Mouse (Mus musculus) common myeloid progenitor, adult 5-6 weeks (primary cell): ENCODE results near the gene Chd2. TPM values are rescaled to one million over a fixed set of nuclear protein-coding genes. Genes with fewer than 3 reads are reported as not detected.
A peak's percentile ranks its signal among the peaks of the same experiment; 100 is the strongest.

ENCODE experiments used
- ATAC-seq: replicated peaks from 2 replicates; pipeline ENCODE4 v1.8.0; 2016; ENCODE audit warnings: low read depth, mild to moderate bottlenecking, moderate TSS enrichment, inconsistent platforms; ENCODE audit not compliant: poor library complexity, severe bottlenecking
- total RNA-seq: library from RNA; stranded (forward); fragments of 200-1000, 187-1606 nt; gene quantifications from 2 replicates; pipeline ENCODE4 v1.2.3, GENCODE M21; 2017

Gene Chd2
- total RNA-seq, 1 experiment from 2014 or later = 184 TPM

DNA sequence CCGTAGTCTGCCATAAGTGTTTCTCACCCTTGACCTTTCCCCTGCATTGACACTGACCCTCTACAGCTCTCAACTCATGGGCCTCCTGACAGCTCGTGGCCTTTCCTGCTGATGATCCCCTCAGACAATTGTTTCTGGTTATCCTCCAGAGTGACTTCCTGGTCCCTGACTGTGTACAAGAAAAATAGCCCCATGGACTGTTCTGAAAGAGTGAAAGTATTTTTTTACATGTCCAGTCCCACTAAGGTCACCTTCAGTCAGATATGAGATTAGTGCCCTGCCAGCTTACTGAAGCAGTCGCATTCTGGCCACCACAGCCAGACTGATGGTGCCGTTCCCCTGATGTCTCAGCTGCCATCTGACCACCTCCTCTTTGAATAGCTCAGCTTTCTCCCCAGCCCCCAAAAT lies 26.1 kb upstream of the Chd2 start:
- no peak for ATAC-seq

- ATAC-seq = no peak
Measured at GRCm38 (mm10) chr7:73564131-73564530, 22.5 kb upstream of the Chd2 start.

DNA sequence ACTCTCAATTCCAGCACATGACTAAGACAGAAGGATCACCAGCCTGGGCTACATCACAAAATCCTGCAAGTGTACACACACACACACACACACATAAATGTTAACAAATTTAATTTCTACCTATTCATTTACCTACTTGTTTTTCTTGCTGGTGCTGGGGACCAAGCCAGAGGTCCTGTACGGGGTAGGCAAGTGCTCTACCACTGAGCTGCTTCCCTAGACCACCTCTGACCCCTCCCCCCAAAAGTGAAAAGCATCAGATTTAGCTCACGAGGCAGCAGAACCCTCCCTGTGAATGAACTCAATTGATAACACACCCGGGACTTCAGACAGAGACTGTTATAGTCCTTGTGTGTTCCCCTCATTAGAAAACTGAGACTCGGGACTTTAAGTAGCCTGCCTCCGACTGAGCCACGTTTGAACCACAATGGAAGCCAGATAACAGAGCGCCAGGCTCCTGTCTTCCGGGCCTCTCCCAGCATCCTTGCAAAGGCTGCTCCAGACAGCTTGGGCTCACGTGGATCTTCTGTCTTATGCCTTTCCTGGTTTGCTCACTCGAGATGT lies 19.9 kb upstream of the Chd2 start:
- ATAC-seq = no peak

GRCm38 (mm10) chr7:73560811-73561210 lies 19.2 kb upstream of the Chd2 start:
- ATAC-seq = no peak

DNA sequence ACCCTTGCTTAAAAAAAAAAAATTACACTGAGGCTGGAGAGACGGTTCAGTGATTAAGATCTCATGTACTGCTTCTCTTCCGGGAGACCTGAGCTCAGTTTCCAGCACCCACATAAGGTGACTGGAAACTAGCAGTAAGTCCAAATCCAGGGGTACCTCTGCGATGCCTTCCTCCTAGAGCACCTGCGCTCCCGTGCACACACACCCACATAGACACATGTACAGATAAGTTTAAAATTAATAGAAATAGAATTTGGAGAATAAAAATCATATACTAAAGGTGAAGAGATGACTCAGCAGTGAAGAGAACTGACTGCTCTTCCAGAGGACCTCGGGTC lies 18.2 kb upstream of the Chd2 start:
- ATAC-seq = no peak

- peak; percentile 0; the same call in 1 of the 2 replicates for ATAC-seq
Measured at GRCm38 (mm10) chr7:73559170-73559852, 17.7 kb upstream of the Chd2 start.

DNA sequence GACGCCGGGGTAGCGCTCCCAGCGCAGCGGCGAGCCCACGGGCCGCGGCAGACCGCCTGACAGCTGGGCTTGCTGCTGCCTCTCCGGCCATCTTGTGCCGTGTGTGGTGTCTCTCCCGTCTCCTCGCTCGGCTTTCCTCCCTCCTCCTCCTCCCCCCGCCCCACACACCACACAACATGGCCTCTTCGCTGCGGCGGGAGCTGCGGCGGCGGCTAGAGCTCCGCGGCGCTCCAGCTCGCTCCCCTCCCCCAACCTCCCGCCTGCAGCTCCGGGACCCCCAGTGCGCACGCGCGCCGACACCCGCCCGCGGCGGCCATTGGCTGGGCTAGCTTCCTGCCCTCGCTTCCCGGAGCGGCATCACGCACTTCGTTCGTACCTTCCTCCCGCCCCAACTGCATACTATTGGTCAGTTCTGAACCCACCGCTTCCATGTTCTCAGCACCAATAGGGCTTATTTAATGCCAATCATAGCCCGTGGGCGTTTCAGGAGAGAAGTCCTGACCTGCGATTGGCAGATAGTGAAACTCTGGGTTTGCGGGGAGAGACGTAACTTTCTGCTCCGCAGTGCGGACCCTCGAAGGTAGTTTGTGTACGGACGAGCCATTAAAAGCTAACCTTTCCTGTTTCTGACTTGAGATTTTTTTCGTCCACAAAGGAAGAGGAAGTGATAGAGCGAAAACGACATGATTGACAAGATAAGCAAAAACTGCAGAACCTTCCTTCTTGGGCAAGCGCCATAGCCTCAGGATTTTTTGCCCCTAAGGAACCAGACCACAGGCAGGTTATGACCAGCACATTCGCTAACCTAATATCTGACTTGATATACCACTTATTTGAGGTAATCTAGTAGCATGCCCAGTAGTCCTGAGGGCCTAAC lies 16.9 kb upstream of the Chd2 start:
- ATAC-seq = peak; percentile 91

- ATAC-seq = no peak
Measured at GRCm38 (mm10) chr7:73557671-73558265, 16.1 kb upstream of the Chd2 start.

GRCm38 (mm10) chr7:73556688-73557667 lies 15.3 kb upstream of the Chd2 start:
- no peak for ATAC-seq

DNA sequence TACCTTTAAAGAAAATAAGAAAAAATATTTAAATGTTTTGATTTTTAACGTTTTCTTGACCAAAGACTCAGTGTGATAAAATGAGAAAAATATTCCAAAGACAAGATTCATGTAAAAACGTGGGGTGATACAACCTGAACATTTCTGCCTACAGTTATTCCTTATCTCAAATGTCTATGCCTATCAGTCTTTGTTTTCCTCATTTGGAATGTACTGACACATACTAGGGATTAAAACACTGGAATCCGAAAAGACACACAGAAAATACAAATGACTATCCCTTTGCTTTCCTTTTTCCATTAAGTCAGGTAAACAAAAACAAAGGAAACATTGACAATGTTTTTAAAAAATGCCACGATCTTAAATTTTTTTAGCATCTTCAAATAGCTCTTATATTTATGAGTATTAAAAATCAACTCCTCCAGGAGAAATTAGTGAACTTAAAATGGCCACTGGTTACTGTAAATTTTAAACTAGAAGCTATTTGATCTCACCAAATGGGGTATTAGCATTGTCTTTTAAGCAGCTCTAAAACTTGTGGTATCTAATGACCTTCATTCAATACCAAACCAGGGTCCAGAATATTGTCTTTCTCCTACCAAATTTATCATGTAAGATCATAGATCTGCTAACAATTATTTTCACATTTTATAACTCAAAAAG lies 14.4 kb upstream of the Chd2 start:
- no peak for ATAC-seq

DNA sequence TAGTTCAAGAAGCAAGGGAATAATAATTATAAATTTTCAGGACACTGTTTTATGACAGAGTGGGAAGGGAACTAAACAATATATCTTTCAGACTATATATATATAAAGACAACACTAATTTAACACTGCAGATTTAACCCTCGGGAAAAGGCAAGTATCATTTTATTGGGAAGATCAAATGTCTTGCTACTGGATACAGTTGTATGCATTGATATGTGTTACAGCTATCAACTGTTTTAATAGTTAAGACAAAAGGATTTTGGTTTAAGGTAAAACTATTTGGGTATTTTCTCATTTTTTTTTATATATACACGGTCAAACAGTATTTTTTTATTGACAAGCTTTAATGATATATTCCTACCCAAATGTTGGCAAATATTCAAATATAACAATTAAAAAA lies 13.2 kb upstream of the Chd2 start:
- ATAC-seq = no peak

DNA sequence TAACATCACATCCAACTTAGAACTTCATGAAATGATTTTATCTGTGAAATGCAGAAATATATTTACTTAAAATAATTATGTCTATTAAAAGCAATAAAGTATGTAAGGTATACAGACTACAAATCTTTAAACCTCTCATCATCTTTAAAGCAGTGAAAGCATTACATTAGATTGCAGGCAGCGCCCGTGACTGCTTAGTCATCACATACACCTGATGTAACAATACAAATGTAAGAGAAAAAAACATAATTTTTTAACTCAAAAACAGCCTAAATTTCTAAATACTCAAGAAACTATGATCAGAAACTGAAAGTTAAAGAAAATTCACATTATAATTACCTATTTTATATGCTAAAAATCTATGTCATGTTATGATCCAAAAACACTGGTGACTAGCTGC lies 11.5 kb upstream of the Chd2 start:
- no peak for ATAC-seq

GRCm38 (mm10) chr7:73552054-73552750 lies 10.6 kb upstream of the Chd2 start:
- ATAC-seq = peak; percentile 70

GRCm38 (mm10) chr7:73551370-73551769 lies 9.7 kb upstream of the Chd2 start:
- no peak for ATAC-seq

- ATAC-seq = no peak
Measured at GRCm38 (mm10) chr7:73548051-73548450, 6.4 kb upstream of the Chd2 start.

- peak; percentile 69 for ATAC-seq
Measured at GRCm38 (mm10) chr7:73546561-73547510, 5.2 kb upstream of the Chd2 start.

- ATAC-seq = no peak
Measured at GRCm38 (mm10) chr7:73545004-73545403, 3.4 kb upstream of the Chd2 start.
